ENCODE assay signal across 12 mouse cellular contexts in genomic region chr15:86252130-86252529, GRCm38 (mm10).
"Had no signal": no experiment of that assay in that cellular context is flagged by ENCODE, and none has a peak within 500 bp of the region (broad histone marks: within the 10 kb centered on the region; RNA-seq: fewer than 3 reads in every experiment).

No protein-coding gene starts in this region.

- H3K27me3 ChIP-seq: neural tube, embryonic 13.5 days; neural tube, embryonic 15.5 days; stomach, embryonic 15.5 days had no signal

- H3K4me1 ChIP-seq: stomach, embryonic 15.5 days had no signal

- DNase-seq: right cerebral cortex, postnatal 14 days; right cerebral cortex, postnatal 25 days; right cerebral cortex, postnatal 4 days; spleen, adult 18-20 months; thymus, adult 18-20 months; thymus, adult 2 months; thymus, postnatal 25 days; thymus, postnatal 36 days had no signal

- H3K27ac ChIP-seq: neural tube, embryonic 15.5 days; stomach, embryonic 15.5 days; stomach, postnatal 0 days had no signal

- H3K9ac ChIP-seq: neural tube, embryonic 13.5 days; neural tube, embryonic 15.5 days; stomach, embryonic 15.5 days had no signal

- H3K9me3 ChIP-seq: neural tube, embryonic 13.5 days; neural tube, embryonic 15.5 days; stomach, embryonic 15.5 days had no signal

- H3K4me3 ChIP-seq: neural tube, embryonic 13.5 days; neural tube, embryonic 15.5 days; stomach, embryonic 15.5 days had no signal

- H3K36me3 ChIP-seq: neural tube, embryonic 13.5 days; neural tube, embryonic 15.5 days; stomach, embryonic 15.5 days had no signal
